Mouse (Mus musculus) thymus, postnatal 10 days (tissue): ENCODE results near the gene Mrap2.
"Not testable (repeated sequence)": the region's sequence is repeated elsewhere in the genome, so short reads cannot be mapped to it uniquely, and the experiment has no call there.

ENCODE experiments used
- DNase-seq, 2 experiments: peaks; one replicate each; pipeline ENCODE4 v3.0.0; 2021; ENCODE audit warnings: low spot score in 2 of 2

Gene Mrap2

GRCm38 (mm10) chr9:87144106-87144505 is at the start of gene Mrap2:
TSS of gene Mrap2 (plus strand) at chr9:87144306.
- peak in 1 of 2 experiments; percentile 8 for DNase-seq

- peak in 1 of 2 experiments; percentile 16 for DNase-seq
These were observed 46.1 kb upstream of the Mrap2 start for GRCm38 (mm10) chr9:87097989-87098388.

DNA sequence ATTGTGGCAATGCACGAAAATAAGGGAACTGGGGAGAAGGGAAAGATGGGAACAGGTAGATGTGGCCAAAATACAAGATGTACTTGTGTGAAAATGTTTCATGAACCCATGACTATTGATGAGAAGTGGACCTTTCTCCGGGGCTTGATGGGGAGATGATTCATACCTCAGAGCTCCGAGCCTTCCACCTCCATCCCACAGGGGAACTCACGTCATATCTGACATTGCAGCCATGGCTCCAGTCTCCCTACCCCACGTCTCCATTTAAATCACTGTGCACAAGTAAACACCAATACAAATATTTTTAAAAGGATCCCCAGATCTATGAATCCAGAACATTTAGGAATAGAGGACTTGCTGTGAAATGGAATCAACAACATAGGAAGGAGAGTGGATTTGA is 29.1 kb upstream of the Mrap2 start:
- no peak for DNase-seq

- no peak for DNase-seq
These were observed 28.6 kb upstream of the Mrap2 start for GRCm38 (mm10) chr9:87115456-87115931.

DNA sequence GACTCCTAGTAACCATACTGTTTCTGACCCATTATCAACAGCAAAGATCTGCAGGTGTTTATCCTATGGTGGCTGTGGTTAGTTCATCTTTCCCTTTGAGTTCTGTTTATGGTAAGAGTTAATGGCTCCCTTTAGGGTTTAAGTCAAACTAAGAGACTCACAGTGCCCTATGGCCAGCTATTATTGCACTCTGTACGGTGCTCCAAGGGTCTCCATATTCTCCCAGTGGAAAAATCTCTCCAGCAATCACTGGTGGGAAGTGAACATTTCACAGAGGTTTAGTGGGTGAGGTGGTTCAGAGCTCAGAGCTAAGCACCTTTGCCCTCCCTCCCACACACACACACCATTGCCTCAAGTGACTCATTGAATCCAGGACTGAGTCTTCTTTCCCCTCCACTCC is 28.1 kb upstream of the Mrap2 start:
- DNase-seq: no peak

GRCm38 (mm10) chr9:87118996-87119395 is 25.1 kb upstream of the Mrap2 start:
- no peak for DNase-seq

- no peak for DNase-seq
These were observed 22.1 kb upstream of the Mrap2 start for GRCm38 (mm10) chr9:87121956-87122493.

- DNase-seq: not testable (repeated sequence)
These were observed 17.1 kb upstream of the Mrap2 start for GRCm38 (mm10) chr9:87127046-87127445.

DNA sequence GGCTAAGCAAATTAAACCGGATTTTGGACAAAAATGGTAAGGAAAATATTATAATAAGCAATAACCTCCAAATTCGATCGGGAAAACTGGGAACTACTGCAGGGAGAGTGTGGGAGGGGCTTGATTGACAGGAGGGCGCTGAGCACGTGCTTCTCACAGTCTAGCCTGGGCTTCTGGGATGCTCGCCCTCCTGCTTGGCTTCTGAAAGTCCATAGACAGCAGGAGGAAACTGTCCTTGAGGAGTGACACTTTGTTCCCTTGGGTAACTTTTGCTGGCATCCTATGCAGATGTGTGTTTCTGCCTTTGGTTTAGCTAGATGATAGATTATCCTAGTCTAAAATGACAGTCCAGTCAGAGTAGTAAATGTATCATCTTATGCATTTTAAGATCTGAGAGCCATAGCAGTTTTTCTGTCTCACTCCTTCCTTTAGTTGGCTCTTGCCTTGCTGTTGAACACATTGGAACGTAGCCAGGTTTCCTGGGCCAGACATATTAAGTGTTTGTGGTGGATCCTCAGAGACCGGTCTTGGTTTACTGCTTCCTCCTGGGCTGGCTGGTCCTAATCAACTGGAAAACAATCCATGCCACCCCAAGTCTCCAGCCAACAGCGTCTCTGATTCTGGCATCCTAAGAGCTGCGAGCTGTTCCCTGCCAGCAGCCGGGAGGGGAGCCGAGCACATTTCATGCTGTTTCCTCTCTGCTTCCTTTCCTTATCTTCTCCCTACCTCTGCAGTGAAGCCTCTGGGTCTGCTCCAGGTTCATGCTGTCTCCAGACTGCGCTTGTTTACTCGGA is 8.1 kb upstream of the Mrap2 start:
- no peak for DNase-seq

GRCm38 (mm10) chr9:87143076-87143475 is 1.0 kb upstream of the Mrap2 start:
- DNase-seq: no peak

GRCm38 (mm10) chr9:87144532-87144931 is 426 bp downstream of the Mrap2 start:
- peak in 1 of 2 experiments; percentile 8 for DNase-seq

DNA sequence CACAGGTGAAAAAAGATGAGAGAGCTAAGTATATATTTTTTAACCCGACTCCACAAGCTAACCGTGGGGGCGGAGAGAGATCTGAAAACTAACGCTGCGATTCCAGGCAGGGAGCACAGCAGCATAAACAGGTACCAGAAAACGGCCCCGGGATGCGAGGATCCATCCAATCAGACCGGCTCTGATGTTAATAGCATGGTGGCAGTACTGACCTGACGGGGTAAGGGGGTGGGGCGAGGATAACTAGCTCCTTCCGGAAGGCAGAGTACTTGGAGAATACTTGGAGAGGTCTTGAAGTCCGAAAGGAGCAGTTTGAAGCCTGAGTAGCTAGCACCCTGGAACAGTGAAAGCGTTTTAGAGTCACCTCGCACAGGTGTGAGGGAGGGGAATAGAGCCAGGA is 1.1 kb downstream of the Mrap2 start:
- no peak for DNase-seq

- DNase-seq: no peak
These were observed 1.6 kb downstream of the Mrap2 start for GRCm38 (mm10) chr9:87145671-87146070.

- DNase-seq: no peak
These were observed 2.3 kb downstream of the Mrap2 start for GRCm38 (mm10) chr9:87146400-87146799.

DNA sequence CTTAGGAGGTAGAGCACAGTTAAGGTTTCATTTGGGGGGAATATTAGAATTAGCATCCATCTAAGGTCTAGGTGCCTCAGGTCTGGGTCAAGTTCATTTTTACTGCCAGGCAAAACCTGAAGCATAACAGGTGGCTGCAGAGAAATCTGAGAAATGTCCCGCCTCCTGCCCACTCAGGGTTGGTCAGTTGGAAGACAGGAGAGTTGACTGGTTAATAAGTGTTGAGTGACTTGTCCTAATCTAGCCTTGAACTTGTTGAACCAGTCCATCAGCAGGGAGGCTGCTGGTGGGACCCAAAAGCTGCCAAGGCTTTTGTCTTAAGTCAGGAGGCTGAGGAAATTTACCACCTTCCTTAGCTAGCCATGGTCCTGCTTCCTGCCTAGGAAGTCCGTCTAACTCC is 3.8 kb downstream of the Mrap2 start:
- no peak for DNase-seq

DNA sequence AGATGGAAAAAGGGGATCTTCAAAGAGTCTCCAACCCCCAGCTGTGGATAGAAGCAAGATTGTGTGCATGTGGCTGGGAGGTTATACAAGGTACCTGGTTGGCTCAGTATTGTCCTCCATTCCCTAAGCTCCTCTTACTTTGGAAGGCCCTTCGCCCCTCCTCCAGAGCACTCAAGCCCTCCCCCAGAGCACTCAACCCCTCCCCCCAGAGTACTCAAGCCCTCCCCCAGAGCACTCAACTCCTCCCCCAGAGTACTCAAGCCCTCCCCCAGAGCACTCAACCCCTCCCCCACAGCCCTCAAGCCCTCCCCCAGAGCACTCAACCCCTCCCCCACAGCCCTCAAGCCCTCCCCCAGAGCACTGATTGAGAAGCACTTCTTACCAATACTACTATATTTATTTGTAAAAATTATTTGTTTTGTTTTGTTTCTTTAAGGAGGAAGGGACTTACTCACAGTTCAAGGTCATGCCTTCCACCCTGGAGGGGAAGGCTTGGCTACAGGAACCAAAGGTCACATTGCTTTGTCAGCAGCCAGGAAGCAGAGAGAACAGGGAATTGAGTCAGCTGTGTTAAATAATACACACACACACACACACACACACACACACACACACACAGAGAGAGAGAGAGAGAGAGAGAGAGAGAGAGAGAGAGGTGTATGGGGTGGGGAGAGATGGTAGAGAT is 8.7 kb downstream of the Mrap2 start:
- DNase-seq: no peak

- DNase-seq: no peak
These were observed 18.5 kb downstream of the Mrap2 start for GRCm38 (mm10) chr9:87162559-87162958.

DNA sequence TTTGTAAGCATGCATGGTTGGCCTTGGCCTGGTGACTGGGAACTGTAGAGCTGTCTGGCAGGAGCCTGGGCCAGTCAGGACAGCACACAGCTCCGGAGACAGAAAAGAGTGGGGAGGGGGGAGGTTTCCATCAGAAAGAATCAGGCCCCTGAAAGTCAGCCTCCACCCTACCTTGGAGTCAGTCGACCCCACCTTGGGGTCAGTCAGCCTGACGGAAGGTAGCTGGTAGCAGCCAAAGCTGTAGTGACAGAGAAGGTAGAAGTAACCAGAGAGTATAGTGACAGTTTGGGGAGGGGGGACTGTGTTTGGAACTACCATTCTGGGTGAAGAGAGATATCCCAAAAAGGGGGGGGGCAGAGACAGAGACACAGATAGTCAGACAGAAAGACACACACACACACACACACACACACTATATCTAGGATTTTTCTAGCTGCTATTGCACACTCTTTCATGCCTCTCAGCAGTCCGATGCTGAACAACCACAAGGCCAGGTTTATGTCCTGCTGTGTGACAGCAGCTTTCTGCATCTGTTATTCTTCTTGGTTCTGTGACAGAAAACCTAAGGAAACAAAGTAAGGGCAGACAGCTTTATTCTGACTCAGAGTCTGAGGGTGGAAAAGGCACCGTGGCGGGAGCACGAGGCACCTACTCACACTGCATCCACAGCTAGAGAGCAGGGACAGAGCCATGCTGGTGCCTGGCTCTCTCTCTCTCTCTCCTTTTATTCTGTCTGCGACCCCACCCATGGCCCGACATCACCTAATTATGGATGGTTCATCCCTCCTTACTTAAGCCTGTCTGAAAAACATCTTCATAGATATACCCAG is 23.1 kb downstream of the Mrap2 start:
- DNase-seq: no peak

DNA sequence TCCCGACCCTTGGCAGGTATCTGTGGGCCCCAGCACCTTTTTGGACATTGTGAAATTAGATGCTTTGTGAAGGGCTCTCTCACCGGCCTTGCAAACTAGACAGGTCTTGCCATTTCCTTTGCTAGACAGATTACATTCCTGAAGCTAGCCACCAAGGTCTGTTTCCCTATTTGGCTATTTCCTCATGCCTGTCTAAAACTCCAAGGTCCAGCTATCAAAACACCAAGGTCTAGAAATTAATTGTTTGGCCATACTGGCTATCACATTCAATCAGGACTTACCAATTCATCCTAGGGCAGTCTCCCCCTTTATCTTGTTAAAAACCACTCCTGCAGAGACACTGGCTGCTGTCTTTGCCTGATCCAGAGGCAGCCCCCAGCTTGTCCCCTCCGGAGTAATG is 23.9 kb downstream of the Mrap2 start:
- no peak for DNase-seq

- no peak for DNase-seq
These were observed 25.0 kb downstream of the Mrap2 start for GRCm38 (mm10) chr9:87169144-87169543.

DNA sequence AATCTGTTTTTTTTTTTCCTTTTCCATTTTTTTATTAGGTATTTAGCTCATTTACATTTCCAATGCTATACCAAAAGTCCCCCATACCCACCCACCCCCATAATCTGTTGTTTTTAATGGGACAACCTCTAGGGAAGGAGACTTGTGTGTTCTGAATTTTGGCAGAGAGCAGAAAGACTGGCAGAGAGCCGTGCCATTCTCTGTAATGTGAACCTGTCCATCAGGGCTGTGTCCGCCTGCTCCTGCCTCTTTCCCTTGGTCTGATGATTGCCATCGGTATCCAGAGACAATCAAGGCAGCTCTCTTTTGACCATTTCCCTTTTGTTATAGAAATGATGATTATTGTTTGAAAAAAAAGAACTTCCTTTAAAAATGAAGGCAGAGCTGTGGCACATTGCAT is 26.8 kb downstream of the Mrap2 start:
- no peak for DNase-seq

- no peak for DNase-seq
These were observed 27.4 kb downstream of the Mrap2 start for GRCm38 (mm10) chr9:87171517-87171916.
